Mouse (Mus musculus) bone marrow, adult 2 months (tissue): ENCODE data around the gene Cc2d1a.
A peak's percentile ranks its signal among the peaks of the same experiment; 100 is the strongest.

Experiments
- CTCF ChIP-seq: fragments of 200-500 bp; IDR thresholded peaks from 2 replicates; pipeline ENCODE4 v1.5.1; 2011; ENCODE audit warnings: low read length, control low read depth; ENCODE audit not compliant: control insufficient read depth, insufficient read depth
- POLR2A ChIP-seq: fragments of 200-500 bp; IDR thresholded peaks from 2 replicates; pipeline ENCODE4 v1.6.1; 2011; ENCODE audit warnings: low read depth, mild to moderate bottlenecking, control low read depth, low read length, borderline replicate concordance; ENCODE audit not compliant: control insufficient read depth

- peak; percentile 96 for TF ChIP-seq CTCF
- no peak for TF ChIP-seq POLR2A
Observed at GRCm38 (mm10) chr8:84186547-84186946, 38.8 kb upstream of the Cc2d1a start.
